16 mouse cellular contexts compared by ENCODE assay signal in the genomic region with DNA sequence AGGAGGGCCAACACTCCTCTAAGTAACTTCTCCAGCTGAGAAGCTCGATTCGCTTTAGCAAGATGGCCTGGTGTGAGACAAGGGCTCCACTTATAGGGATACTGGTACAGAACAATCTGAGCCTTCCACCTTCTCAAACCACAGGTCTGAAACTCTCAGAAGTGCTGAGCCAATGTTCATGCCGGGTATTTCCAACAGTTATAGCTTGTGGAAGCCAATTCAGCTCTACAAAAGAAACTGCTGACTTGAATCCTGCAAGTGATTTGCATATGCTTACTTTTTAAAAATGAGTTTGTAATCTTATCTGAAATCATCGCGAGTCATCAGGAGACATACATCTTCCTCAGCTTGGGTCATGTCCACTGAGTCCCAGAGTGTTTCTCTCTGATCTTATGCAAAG.
"Had no signal": no experiment of that assay in that cellular context is flagged by ENCODE, and none has a peak within 500 bp of the region (broad histone marks: within the 10 kb centered on the region; RNA-seq: fewer than 3 reads in every experiment).

No protein-coding gene starts in this region.

- DNase-seq: retina, postnatal 1 day; right cerebral cortex, adult 18-20 months; right cerebral cortex, postnatal 14 days; right cerebral cortex, postnatal 25 days; right cerebral cortex, postnatal 4 days; spleen, adult 18-20 months; thymus, adult 18-20 months; thymus, adult 2 months; thymus, postnatal 14 days; thymus, postnatal 25 days; thymus, postnatal 36 days; thymus, postnatal 4 days had no signal

- H3K9me3 ChIP-seq: neural tube, embryonic 13.5 days; neural tube, embryonic 15.5 days; stomach, embryonic 15.5 days had no signal

- H3K9ac ChIP-seq: neural tube, embryonic 13.5 days; neural tube, embryonic 15.5 days; stomach, embryonic 15.5 days had no signal

- H3K4me2 ChIP-seq: neural tube, embryonic 13.5 days; neural tube, embryonic 15.5 days; stomach, embryonic 15.5 days had no signal

- H3K4me1 ChIP-seq: neural tube, embryonic 13.5 days; stomach, embryonic 15.5 days had no signal

- H3K36me3 ChIP-seq: neural tube, embryonic 13.5 days; neural tube, embryonic 15.5 days; stomach, embryonic 15.5 days had no signal

- H3K27me3 ChIP-seq: neural tube, embryonic 13.5 days; neural tube, embryonic 15.5 days; stomach, embryonic 15.5 days had no signal

- H3K4me3 ChIP-seq: neural tube, embryonic 13.5 days; neural tube, embryonic 15.5 days; stomach, embryonic 15.5 days had no signal

- H3K27ac ChIP-seq: neural tube, embryonic 13.5 days; neural tube, embryonic 15.5 days; stomach, embryonic 15.5 days; stomach, postnatal 0 days had no signal
